Mouse (Mus musculus) testis, adult 2 months (tissue): ENCODE measurements around the gene Actl11.

ENCODE experiments used
- CTCF ChIP-seq: fragments of 200-500 bp; IDR thresholded peaks from 2 replicates; pipeline ENCODE4 v1.5.1; 2012; ENCODE audit warnings: low read depth, mild to moderate bottlenecking, inconsistent platforms, low read length, moderate library complexity; ENCODE audit not compliant: control insufficient read depth, insufficient read depth, insufficient replicate concordance
- POLR2A ChIP-seq: fragments of 200-500 bp; IDR thresholded peaks from 2 replicates; pipeline ENCODE4 v1.6.1; 2012; ENCODE audit warnings: low read depth, mild to moderate bottlenecking, inconsistent platforms, low read length, moderate library complexity; ENCODE audit not compliant: control insufficient read depth

DNA sequence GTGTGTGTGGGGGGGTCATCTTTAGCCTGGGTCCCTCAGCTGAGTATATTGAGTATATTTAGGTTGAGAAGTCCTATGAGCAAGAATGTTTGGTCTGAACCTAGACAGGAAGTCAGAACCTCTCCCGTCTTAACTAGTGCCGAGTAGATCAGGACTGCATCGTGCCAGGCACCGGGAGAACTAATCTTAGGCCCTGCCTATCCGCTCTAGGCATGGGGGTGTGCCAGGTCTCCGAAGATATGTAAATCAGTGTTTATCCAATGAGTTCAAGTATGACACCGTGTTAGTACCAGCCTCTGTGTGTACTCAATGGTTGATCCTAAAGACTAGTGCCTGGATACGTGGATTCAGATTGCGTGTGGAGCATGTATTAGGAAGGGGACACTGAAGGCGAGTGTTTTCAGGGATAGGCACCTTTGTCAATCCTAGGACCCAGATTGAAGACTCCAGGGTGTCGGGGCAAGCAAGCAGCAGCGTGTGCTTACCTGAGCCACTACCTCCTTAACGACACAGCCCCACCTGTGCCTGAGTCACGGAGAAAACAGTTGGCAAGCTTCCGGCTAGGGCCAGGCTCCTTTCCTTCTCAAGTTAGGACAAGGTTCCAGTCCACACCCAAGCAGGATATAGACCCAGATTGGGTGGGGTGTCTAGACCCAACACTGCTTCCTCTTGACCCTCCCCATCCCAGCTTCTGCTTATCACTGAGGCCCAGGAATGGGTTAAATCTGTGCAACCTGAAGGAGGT lies 18.1 kb upstream of the Actl11 start:
- TF ChIP-seq POLR2A (no peak), CTCF (no peak)
